Mouse (Mus musculus): Measurements from ENCODE around the gene Col8a2.

The Col8a2 gene

GRCm38 (mm10) chr4:126330295-126330694 is 43.7 kb downstream of the Col8a2 start:
- no peak for DNase-seq (ENCODE audit: low spot score in 2 of 2)

- DNase-seq (ENCODE audit: low spot score in 2 of 2), result no peak
Observed at GRCm38 (mm10) chr4:126331751-126332150, 45.2 kb downstream of the Col8a2 start.

GRCm38 (mm10) chr4:126332358-126332757 is 45.8 kb downstream of the Col8a2 start:
- no peak for DNase-seq (ENCODE audit: low spot score in 2 of 2)

GRCm38 (mm10) chr4:126339461-126339860 is 52.9 kb downstream of the Col8a2 start:
- no peak for DNase-seq (ENCODE audit: low spot score in 2 of 2)

- no peak for DNase-seq (ENCODE audit: low spot score in 2 of 2)
Observed at GRCm38 (mm10) chr4:126343451-126343850, 56.9 kb downstream of the Col8a2 start.

- no peak for DNase-seq (ENCODE audit: low spot score in 2 of 2)
Observed at GRCm38 (mm10) chr4:126360069-126360468, 73.5 kb downstream of the Col8a2 start.
